Mouse (Mus musculus) urinary bladder, postnatal 10 days (tissue): Measurements from ENCODE around the gene Morn1.
A peak's percentile ranks its signal among the peaks of the same experiment; 100 is the strongest.
"Not testable (repeated sequence)": the region's sequence is repeated elsewhere in the genome, so short reads cannot be mapped to it uniquely, and the experiment has no call there.

Experiments
- DNase-seq: peaks from one replicate; pipeline ENCODE4 v3.0.0; 2022; ENCODE audit warnings: low spot score

The Morn1 gene

DNA sequence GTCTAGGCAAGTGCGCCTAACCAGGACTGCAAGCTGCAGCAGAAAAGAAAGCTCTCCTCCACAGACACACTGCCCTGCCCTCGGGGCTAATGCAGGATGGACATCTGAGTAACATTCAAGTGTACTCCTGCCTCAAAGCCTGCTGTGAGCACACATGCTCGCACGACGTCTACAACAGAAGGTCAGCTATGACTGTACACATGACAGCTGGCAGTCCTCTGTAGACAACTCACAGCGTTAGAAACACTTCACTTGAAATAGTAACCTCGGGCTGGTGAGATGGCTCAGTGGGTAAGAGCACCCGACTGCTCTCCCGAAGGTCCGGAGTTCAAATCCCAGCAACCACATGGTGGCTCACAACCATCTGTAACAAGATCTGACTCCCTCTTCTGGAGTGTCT, 7.6 kb upstream of the Morn1 start:
- not testable (repeated sequence) for DNase-seq

DNA sequence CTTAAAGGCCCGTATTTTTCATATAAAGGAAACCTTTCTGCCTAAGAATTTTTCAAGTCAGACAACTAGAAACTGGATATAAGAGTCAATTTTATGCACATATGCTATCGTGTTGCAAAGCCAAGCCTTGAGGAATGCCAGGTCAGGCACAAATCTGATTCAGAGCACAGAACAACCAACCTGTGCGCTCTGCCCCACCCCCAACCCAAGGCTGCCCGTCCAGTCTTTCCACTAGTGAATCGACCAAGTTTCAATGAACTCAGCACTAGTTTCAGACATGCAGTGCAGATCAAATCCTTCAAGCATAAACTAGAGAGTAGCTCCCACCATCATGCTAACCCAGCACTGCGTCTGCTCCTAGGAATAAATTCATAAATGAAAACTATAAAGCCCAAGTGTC, 6.7 kb upstream of the Morn1 start:
- DNase-seq = no peak

- DNase-seq = no peak
Measured at GRCm38 (mm10) chr4:155083553-155083952, 2.8 kb upstream of the Morn1 start.

GRCm38 (mm10) chr4:155084351-155084750, 2.0 kb upstream of the Morn1 start:
- DNase-seq = no peak

- DNase-seq = no peak
Measured at GRCm38 (mm10) chr4:155085206-155086107, 920 bp upstream of the Morn1 start.

GRCm38 (mm10) chr4:155089241-155089640, 2.9 kb downstream of the Morn1 start:
- no peak for DNase-seq

- no peak for DNase-seq
Measured at GRCm38 (mm10) chr4:155090147-155090546, 3.8 kb downstream of the Morn1 start.

DNA sequence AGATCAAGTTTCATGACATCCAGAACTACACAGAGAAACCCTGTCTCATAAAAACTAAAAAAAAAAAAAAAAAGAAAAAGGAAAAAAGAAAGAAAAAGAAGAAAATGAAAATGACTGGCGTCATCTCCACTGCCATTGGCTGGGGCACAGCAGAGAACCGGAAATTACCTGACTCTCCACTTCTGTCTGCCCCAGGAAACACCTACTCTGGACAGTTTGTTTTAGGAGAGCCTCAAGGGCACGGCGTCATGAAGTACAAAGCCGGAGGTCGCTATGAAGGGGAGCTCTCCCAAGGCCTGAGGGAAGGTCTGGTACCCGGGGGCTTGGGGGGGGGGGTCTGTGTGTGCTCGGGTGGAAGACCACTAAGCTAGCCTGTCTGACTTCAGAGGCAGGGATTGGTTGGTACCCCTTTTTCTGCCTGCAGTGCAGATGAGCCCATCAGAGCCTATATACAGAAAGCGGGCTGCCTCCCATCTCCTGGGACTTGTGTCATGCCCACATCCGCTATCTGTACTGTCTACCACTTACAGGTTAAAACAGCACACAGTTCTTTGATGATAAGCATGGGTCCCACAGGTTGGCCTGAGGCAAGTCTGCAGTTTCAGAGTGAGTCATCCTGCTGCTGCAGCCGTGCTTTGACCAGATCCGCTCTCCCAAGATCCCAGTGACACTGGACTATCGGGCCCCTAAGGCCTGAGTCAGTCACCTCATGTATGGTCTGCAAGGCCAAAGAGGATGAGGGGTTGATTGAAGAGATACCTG, 4.5 kb downstream of the Morn1 start:
- no peak for DNase-seq

- no peak for DNase-seq
Measured at GRCm38 (mm10) chr4:155092718-155093430, 6.5 kb downstream of the Morn1 start.

- no peak for DNase-seq
Measured at GRCm38 (mm10) chr4:155093431-155094149, 7.2 kb downstream of the Morn1 start.

- DNase-seq = no peak
Measured at GRCm38 (mm10) chr4:155094565-155094964, 8.2 kb downstream of the Morn1 start.

DNA sequence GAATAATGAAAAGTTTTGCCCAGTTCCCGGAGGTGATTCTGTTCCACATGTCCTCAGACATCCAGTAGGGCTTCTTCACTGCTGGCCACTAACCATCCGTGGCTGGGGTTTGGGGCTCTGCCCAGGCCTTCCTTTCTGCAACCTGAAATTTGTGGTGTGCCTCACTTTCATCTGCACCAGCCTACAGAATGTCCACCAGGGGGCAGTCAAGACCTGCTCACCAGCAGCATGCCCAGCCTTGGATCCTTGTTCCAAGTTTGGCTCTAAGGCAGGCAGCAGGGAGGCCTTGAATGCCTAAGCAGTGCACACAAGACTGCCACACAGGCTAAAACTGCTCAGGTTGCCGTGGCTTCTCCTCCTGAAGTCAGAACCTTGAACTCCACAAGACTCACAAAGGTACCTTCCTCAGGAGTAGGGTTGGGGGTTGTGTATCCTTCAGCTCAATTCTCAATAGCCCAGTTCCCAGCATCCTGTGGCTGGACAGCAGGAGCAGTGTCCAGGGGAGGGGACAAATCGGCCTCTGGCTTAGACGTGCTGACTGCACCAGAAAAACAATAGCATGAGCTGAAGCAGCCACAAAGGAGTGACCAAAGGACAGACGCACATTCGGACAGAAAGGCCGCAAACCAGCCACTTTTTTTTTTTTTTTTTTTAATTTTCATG, 9.0 kb downstream of the Morn1 start:
- DNase-seq = peak; percentile 60

DNA sequence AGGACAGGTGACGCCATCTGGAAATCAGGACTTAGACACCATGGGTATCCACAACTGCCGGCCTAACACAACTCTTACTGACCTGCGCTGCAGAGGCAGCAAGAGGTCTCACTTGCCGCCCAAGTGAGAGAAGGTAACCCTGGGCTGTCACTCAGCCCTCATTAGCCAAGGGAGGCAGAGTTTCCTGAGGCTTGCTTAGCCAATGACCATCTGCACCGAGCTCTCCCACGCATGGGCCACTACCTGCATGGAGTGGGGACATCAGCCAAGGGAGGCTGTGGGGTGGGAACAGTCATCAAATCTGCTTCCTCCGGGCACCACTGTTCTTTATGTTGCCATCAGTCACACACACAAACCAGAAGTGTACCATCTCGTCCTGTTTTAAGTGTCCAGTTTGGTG, 9.6 kb downstream of the Morn1 start:
- no peak for DNase-seq

DNA sequence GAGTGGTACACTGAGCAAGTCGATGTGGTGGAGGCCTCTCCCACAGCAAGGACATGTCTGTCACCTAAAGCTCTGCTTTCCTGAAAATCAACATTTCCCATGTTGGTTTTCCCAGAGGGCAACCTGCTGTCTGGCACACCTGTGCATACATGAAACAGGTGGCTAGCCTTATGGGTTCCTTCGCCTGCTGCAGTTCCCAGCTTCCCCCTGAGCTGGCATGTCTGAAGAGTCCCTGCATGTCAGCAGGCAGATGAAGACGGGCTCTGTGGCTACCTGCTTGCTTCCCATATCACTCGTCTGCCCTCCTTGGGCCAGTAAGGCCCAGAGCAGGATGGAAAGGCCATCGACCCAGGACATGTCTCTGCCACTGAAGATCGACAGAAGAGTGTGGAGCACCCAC, 11.1 kb downstream of the Morn1 start:
- no peak for DNase-seq

- DNase-seq = no peak
Measured at GRCm38 (mm10) chr4:155098572-155098971, 12.2 kb downstream of the Morn1 start.

DNA sequence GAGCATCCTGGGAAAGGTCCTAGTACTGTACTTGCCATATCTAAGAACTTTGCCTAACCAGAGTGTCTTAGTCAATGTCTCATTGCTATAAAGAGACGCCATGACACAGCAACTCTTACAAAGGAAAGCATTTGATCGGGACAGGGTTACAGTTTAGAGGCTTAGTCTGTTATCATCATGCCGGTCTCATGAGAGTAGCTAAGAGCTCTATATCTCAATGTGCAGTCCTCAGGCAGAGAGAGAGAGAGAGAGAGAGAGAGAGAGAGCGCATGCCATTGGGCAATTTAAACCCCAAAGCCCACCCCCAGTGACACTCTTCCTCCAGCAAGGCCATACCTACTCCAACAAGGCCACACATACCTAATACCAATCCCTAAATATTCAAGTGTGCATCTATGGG, 21.5 kb downstream of the Morn1 start:
- DNase-seq = no peak

GRCm38 (mm10) chr4:155109471-155109870, 23.1 kb downstream of the Morn1 start:
- no peak for DNase-seq

DNA sequence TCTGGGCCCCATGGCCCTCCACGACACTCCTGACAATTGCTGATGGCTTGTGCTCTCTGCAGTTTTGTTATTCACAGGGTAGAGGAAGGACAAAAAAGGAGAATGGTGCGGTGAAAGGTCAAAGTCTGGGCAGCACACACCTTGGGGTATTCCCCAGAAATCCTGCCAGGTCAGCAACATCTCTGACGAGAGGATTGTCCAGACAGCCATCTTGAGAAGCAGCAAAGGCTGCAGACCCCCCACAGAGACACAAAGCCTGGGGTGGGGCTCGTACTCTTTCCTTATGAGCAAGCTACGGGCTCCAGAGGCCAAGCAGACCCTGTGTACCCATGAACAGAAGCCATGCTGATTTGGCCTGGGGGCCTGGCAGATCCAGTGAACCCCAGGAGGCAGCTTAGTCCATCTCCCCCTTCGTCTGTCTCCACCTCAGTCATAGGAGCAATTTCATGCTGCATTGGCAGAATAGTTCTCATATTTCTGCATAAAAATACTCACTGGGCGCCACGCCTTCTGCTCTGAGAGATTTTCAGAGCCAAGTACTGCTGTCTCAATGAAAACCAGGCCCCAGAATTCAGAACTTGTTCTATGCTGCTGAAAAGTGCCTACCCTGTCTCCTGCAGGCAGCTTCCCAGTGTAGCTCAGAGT, 27.5 kb downstream of the Morn1 start:
- DNase-seq = no peak

DNA sequence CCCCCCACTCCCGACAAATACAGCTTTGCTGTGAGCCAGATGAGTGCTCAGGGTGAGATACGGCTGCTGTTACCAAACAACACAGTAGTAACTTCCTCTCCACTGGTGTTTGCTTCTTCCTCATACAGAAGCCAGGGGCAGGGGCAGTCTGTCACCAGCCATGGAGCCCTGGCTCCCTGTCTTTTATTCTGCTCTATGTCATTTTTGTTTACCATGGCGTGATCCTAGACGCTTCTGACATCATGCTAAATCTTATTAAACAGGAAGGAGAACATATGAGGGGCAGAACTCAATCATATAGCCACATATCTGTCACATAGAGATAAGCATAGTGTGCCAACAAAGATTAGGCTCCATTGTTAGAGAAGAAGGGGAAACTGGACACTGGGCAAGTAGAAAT, 30.2 kb downstream of the Morn1 start:
- no peak for DNase-seq

DNA sequence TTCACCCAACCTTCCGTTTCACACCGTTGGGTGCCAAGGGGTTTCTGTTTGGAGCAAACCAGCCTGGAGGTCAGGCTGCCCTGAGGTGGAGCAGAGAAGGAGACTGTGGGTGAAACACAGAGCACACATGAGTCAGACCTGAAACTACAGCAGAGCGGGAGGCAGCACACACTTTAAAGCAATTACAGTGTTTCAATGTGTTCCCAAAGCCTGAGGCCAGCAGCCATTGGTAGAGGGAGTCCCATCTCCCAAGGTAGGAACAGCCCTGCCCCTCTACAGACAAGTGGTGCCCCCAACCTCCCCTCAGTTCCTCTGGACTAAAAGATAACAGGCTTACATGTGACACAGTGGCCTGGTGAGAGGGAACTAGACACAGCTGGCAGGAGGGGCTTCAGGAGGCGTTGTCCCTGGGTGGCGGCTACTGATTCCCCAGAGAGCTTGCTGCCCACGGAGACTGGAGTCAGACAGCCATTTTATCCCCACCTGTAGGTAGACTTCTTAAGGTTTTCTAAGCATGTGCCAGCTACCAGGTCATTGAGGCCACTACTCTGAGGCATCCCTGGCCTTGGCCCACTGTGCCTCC, 31.1 kb downstream of the Morn1 start:
- no peak for DNase-seq

GRCm38 (mm10) chr4:155118278-155118677, 31.9 kb downstream of the Morn1 start:
- no peak for DNase-seq
